Mouse (Mus musculus) cerebral cortex, adult 2 months (tissue): ENCODE results near the gene Cables2.

ENCODE experiments used
- WGBS: fragments of 180-500 bp; shearing (Covaris S2); methylation state at CpG from one replicate; pipeline ENCODE4 v1.1.7; 2018; 5-methylcytosine and 5-hydroxymethylcytosine counted together

Gene Cables2

GRCm38 (mm10) chr2:180225762-180226378 lies 47.4 kb downstream of the Cables2 start, which contains the start of gene Lama5:
Gene Lama5 (minus strand): TSS chr2:180225859.
- WGBS = 2% methylated on average over 37 of the region's 37 CpGs

GRCm38 (mm10) chr2:180225044-180225761 lies 48.1 kb downstream of the Cables2 start:
- 1% methylated on average over 55 of the region's 55 CpGs for WGBS

- WGBS = 27% methylated on average over 13 of the region's 13 CpGs
Measured at GRCm38 (mm10) chr2:180224647-180225043, 48.7 kb downstream of the Cables2 start.

- 45% methylated on average over 6 of the region's 6 CpGs for WGBS
Measured at GRCm38 (mm10) chr2:180222250-180222649, 51.0 kb downstream of the Cables2 start.

GRCm38 (mm10) chr2:180221051-180221450 lies 52.2 kb downstream of the Cables2 start:
- WGBS = 64% methylated on average over 9 of the region's 9 CpGs

- 84% methylated on average over 9 of the region's 9 CpGs for WGBS
Measured at GRCm38 (mm10) chr2:180220165-180220564, 53.1 kb downstream of the Cables2 start.

GRCm38 (mm10) chr2:180219145-180219943 lies 54.0 kb downstream of the Cables2 start:
- 77% methylated on average over 15 of the region's 15 CpGs for WGBS

- WGBS = 63% methylated on average over 5 of the region's 5 CpGs
Measured at GRCm38 (mm10) chr2:180218677-180219076, 54.6 kb downstream of the Cables2 start.

- 81% methylated on average over 3 of the region's 3 CpGs for WGBS
Measured at GRCm38 (mm10) chr2:180218241-180218640, 55.1 kb downstream of the Cables2 start.

- 76% methylated on average over 8 of the region's 8 CpGs for WGBS
Measured at GRCm38 (mm10) chr2:180217587-180217986, 55.7 kb downstream of the Cables2 start.

- WGBS = 69% methylated on average over 5 of the region's 5 CpGs
Measured at GRCm38 (mm10) chr2:180216921-180217320, 56.4 kb downstream of the Cables2 start.

- WGBS = 67% methylated on average over 6 of the region's 6 CpGs
Measured at GRCm38 (mm10) chr2:180215951-180216350, 57.3 kb downstream of the Cables2 start.

GRCm38 (mm10) chr2:180215011-180215461 lies 58.3 kb downstream of the Cables2 start:
- WGBS = 50% methylated on average over 8 of the region's 8 CpGs

GRCm38 (mm10) chr2:180214352-180214978 lies 58.8 kb downstream of the Cables2 start:
- 61% methylated on average over 4 of the region's 4 CpGs for WGBS

- WGBS = 98% methylated on average over 3 of the region's 3 CpGs
Measured at GRCm38 (mm10) chr2:180212255-180212654, 61.0 kb downstream of the Cables2 start.

- 81% methylated on average over 1 of the region's 1 CpGs for WGBS
Measured at GRCm38 (mm10) chr2:180208976-180209375, 64.3 kb downstream of the Cables2 start.
